Mouse (Mus musculus): ENCODE measurements around the gene Ubr4.
"Not testable (repeated sequence)": the region's sequence is repeated elsewhere in the genome, so short reads cannot be mapped to it uniquely, and the experiment has no call there.

Gene Ubr4

DNA sequence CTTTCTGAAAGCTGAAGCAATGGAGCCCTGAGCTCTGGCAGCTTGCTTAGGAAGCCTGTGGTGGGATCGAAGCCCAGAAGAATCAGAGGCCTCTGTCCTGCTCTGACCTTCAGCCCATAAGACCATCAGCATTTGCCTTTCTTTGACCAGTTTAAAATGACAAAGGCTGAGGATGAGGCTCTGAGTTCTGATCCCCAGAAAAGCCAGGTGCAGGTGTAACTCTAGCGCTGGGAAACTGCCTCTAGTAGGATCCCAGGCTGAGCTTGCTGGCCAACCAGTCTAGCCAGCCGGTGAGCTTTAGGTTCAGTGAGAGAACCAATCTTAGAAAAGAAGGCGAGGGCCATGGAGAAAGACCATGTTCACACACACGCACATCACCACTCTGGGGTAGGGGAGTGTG lies 135.9 kb downstream of the Ubr4 start:
- no peak for DNase-seq

DNA sequence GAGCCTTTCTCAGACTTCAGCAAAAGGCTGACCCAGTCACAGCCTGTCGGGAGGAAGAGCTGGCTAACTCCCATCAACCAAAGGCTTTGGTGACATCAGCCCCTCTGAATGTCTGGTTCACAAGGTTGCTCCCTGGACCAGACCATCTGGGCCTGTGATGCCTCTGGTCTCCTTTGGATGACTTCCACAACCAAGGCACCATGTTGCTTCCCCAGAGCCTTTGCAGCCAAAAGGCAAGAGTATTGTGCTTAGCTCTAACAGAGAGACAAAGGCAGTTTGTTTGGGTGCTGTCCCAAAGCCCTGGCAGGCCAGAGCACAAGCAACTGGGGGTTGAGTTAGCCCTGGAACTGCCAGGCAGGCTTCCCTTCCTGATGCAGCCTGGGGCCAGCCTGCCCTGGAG lies 137.5 kb downstream of the Ubr4 start:
- DNase-seq: no peak

DNA sequence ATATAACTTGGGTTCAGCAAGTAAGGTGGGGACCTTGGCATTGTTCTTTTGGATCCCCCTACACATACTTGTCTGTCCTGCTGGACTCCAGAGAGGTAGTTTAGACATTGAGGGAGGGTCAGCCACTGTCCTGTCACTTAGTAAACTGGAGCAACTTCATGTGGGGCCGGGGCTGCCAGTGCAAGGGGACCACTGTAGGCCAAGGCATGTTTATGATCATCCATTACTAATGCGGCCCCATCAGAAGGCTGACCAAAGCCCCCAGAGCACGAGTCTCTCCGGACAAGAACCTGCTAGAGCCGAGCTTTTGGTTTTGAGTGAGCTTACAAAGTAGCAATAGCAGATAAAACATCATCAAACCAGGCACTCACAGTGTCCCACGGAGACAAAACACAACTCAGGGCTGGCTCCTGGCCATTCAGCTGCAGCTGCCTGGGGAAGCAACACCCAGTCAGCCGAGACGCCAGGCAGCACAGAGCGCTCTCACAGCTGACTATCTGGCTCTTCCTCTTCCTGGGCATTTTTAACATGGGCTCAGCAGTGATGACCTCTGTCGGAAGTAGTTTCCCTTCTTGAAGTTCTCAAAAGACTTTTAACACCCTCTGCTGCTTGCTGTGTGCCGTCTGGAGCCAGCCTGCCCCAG lies 138.1 kb downstream of the Ubr4 start:
- DNase-seq: no peak

DNA sequence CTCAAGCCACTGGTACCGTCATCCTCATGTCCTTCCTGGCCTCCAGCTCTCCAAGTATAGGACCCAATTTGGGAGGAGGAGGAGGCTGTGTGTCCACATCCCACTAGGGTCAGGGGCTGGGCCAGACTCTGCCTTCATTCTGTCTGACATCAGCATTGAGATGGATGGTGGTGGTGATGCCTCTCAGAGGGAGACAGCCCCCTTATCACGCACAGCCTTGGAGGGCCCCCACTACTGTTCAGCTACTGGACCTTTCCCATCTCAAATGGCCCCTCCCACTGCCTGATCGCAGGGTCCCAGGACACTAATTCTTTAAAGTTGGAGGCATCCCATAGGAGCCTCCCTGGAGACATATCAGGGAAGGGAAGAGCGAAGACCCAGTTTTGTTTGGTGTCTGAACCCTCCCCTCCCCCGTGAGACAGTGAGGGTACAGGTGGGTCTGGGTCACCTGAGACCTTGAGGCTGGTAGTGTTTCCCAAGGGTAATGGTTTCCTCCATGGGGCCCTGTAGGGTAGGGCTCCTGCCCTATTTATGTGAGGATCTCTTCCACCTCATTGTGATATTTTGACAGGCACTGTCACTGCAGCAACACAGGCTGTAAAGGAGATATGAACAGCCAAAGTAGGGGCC lies 139.2 kb downstream of the Ubr4 start:
- DNase-seq: no peak

DNA sequence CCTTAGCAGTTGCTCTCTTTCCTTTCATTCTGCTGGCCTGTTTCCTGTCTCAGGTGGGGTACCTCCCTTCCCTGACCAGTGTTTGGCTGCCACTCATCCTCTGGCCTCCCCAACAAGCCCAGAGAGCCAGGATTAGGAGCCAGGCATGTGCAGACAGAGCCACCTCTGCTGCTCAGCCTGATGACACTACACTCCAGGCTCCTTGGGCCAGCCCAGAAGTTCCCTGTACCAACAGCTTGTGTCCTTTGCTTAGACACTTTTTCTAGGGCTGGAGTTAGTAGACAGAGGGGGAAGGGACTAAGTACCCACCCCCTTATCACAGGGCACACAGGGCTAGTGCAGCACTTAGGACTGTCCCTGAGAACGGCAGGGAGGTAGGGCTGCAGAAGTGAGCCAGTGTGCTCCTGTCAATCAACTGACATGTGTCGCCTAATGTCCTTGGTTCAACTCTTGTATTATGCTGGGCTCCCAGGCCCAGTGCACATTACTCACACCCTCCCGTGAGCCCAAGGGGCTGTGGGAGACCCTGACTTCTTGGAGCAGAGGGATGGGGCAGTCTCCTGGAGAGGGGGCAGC lies 139.9 kb downstream of the Ubr4 start:
- DNase-seq: no peak

DNA sequence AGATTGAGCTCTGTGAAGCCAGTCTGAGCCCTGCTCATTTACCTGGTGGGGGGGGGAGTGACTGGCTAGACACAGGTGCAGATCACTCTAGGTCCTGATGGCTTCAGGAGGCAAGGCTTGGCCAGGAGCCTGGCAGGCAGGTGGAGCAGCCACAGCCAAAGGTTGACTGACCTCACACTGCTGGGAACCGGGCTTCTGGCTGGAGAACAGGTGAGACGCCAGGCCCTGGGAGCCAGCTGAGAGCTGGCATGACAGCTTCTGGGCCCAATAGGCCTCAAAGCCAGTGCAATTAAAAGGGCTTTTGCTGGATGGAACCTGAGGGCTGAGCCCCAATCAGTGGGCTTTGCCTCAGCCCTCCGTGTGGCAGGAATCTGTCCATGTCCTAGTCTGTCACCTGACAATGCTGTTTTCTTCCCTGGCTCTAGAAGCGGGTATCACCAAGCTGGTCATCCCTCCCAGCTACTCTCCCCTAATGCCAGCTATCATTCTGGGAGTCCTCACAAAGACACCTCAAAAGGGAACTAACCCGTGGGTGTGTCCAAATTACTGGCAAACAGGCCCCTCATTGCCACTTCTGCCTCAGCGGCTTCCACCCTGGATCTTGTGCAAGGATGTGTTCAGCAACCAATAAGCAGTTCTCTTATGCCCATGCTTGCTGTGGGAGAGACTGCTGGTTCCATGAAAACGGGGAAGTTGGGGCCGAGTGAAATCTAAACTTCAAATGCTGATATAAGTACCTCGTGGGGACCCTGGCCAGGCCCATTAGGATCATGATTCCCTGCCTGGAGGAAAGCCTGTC lies 141.0 kb downstream of the Ubr4 start:
- peak; percentile 45 to 80 for DNase-seq

DNA sequence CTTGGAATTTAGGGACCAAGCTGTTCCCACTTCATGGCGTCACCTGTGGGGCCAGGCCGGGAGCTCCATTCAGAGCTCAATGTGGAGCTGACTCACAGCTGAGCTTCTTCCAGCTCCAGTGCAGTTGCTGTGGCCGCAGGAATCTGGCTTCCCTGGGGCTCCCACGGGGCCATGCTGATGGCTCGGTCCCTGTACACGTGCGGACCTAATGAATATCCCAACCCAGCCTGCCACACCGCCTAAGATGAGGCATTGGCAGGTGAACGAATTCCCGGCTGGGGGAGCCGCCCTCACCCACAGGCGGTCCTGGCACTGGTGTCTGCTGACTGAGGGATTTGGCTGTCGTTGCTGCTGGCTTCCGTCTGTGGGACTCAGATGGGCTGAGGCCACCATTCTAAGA lies 148.4 kb downstream of the Ubr4 start:
- DNase-seq: peak in 1 of 2 experiments; percentile 39

DNA sequence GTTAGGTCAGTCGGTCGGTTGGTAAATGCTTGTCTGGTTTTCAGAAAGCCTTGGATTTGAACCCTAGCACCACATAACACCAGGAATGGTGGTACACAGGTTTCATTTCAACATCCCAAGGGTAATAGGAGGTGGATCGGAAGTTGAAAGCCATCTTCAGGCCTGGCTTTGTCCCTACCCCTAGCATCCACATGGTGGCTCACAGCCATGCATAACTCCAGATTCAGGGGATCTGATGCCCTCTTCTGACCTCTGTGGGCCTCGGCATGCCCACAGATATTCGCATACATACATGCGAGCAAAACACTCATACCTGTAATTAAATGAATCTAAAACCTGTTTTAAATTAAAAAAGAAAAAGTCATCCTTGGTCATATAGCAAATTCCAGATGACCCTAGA lies 149.3 kb downstream of the Ubr4 start:
- no peak for DNase-seq

DNA sequence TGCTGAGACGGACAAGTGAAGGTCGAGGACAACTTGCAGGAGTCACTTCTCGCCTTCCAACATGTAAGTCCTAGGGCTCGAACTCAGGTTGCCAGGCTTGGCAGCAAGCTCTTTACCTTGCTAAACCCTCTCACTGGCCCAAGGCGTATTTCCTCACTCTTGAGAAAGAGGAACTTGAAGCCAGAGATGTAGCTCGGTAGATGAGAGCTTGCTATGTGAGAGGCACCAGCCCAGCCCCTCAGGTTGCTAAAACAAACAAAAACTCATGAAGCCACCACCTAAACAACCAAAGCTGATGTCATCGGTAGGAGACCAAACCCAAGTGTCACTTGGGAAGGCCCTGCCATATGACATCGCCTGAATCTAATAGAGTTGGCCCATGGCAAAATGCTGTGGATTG lies 151.5 kb downstream of the Ubr4 start:
- DNase-seq: no peak

DNA sequence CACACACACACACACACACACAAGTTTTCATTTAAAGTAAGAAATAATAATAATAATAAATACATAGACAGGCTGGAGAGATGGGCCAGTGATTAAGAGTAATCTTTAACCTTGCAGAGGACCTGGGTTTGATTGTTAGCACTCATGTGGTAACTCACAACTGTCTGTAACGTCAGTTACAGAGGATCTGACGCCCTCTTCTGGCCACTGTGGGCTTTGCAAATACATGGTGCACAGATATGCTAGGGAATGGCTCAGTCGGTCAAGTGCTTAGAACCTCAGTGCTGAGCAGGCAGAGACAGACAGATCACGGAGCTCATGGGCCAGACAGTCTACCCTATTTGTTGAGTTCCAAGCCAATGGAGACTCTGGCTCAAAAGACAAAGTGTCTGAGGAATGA lies 153.3 kb downstream of the Ubr4 start:
- DNase-seq: no peak

DNA sequence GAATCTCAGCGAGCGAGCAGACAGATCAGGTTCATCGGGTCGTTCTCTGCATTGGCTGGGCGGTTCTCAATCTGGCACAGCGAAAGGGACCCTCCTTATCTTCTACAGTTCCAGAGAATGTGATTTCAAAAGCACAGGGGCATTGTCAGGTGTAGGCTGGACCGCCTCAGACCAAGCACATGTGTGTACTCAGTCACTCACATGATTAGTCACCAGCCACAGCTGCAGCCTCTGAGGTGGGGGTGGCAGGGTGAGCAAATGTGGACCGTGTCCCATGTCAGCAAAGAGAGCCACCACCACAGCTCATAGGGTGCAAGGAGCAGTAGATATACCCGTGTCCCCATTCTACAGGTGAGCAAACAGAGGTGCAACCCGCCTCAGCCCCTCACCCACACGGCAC lies 154.3 kb downstream of the Ubr4 start:
- DNase-seq: no peak

DNA sequence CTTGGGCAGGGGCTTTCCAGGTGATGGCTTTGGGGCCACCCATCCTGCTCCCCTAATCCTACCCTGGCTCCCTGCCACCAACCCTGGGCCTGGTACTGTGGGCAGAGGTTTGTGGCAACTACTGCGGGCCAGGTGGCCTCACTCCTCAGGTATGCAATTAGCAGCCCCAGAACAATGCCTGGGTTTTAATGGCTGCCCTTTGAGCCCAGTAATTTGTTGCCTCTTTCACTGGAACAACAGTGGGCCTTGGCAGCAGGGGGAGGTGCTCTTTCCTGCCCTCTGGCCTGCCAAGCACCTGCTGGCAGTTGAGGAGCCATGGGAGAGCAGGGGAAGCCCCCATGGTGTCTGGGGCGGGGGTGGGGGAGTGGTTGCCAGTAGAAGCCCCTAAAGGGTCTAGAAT lies 156.7 kb downstream of the Ubr4 start:
- DNase-seq: no peak

DNA sequence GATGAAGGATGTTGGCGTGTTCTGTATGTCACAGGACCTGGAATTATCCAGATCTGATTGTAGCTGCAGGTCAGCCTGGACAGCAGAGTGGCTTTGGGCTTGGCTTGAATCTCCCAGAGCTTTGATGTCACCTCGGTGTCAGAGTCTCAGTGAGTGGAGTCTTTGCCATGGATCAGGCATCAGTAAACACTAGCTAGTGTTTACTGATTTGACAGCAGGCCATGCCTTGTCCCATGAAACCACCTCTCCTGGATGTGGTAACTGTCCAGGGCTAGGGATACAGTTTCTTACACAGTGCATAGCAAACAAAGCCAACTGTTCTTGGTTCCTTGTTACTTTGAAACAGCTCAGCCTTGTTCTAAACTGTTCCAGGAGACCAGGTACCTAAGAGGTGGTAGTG lies 159.1 kb downstream of the Ubr4 start:
- no peak for DNase-seq

DNA sequence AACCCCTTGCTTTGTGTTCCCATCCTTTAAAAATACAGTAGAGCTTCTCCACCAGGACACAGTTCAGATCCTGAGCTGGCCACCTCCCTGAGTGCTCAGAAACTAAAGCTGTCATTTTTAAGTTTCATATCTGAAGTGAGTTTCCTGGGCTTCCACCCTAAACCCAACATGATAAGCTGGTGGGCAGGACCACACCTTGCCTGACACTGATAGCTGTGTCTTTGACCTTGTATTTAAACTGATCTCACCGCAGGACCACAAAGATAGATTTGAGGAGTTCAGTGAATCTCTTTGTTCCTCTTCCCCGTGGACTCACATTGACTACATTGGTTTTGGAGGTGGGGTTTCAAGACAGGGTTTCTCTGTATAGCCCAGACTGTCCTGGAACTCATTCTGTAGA lies 160.6 kb downstream of the Ubr4 start:
- DNase-seq: no peak

DNA sequence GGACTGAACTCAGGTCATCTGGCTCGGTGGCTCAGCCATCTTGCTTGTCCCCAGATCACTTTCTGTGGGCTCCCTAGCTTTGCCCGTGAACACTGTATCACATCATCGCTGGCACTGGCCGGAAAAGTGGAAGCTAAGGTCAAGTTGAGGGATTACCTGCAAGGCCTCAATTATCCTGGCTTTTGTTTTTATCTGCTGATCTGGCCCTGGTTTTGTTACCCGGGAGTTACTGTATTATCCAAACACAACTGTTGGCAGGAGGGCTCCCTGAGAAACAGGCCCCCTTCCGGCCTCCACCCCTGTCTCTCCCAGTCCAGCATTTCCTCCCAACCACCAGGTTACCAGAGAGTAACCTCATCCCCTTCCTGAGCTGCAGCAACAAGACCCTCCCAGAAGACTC lies 166.8 kb downstream of the Ubr4 start:
- DNase-seq: no peak

DNA sequence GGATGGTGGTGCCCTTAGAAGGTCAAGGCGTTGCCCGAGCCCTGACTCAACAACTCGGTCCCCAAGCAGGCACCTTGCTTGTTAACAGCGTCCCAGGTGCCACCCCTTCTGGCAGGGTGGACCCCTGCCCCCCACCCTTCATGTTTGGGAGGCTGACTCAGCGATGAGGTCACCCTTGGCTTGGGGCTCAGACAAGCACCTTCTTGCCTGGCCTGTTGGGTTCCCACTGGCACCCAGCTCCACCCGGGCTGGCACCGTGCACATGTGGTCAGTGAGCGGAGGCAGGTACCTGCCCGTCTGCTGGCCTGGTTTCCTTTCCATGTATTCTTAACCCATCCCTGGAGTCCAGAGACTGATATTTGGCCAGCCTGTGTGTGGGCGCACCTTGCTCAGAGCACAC lies 169.5 kb downstream of the Ubr4 start:
- DNase-seq: no peak

DNA sequence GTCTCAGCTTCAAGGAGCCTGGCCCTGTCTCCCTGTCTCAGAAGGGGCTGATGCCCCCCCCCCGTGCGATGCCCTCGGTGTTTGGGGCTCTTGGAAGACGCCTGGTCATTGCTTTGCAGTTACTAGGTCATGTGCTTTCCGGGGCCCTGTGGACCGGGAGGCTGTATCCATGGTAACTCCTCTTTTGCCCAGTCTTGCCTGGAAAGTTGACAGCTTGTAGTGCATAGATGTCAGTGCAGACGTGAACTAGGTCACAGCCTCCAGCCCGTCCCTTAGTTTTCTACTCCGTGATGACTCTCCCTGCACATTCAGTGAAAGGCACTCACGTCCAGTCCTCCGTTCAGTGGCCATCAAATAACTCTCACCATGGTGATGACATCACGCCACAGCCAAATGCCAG lies 174.1 kb downstream of the Ubr4 start:
- DNase-seq: no peak

DNA sequence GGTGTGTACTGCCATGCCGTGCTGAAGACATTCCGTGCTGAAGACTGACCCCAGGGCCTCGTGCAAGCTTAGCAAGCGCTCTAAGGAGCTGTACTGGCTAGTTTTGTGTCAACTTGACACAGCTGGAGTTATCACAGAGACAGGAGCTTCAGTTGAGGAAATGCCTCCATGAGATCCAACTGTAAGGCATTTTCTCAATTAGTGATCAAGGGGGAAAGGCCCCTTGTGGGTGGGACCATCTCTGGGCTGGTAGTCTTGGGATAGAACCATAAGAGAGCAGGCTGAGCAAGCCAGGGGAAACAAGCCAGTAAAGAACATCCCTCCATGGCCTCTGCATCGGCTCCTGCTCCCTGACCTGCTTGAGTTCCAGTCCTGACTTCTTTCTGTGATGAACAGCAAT lies 177.8 kb downstream of the Ubr4 start, which contains the start of gene Iffo2:
Gene Iffo2, plus strand, starts transcription at position 301 of the 400 bp plus-strand sequence.
- DNase-seq: not testable (repeated sequence)

DNA sequence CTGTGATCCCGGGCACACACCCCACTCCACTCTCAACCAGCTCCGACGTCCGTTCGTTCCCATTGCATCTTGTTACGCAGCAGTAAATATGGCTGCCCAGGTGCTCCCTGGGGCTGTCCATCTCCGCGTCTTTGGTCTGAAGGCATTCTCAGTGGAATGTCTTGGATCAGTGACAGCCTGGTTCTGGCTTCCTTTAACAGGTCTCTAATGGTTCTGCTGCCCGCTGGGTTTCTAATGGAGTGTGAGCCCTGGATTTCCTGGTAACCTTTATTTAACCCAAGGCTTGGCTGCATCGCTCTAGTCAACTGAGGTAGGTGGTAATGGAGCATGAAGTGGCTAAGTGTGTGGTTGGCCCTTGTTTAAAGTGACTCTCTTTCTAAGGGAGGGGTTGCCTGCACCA lies 179.7 kb downstream of the Ubr4 start:
- peak; percentile 25 to 60 for DNase-seq

DNA sequence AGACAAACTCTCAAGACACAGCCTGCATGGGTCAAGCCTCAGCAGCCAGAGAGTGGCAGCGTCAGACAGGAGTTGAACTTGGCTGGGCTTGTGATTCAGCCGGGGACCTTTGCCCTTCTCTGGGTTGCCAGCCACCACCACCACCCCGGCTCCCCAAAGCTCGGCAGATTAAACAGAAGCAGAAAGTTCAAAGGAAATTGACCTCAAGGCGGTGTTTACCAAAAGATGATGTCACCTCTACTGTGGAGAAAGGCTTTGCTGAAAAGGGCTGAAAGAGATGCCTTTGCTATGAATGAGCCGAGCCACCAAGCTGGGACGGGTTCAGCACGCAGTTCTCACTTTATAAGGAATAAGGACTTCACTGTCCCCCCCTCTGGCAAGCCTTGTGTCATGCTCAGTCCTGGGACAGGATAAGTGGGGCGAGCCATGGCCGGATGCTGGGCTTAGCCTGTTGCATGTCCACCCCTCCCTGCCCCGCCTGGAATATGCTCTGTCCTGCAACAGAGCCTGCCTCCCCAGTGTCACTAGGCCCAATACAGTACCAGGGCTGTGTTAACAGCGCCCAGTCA lies 182.8 kb downstream of the Ubr4 start:
- peak; percentile 68 to 83 for DNase-seq

DNA sequence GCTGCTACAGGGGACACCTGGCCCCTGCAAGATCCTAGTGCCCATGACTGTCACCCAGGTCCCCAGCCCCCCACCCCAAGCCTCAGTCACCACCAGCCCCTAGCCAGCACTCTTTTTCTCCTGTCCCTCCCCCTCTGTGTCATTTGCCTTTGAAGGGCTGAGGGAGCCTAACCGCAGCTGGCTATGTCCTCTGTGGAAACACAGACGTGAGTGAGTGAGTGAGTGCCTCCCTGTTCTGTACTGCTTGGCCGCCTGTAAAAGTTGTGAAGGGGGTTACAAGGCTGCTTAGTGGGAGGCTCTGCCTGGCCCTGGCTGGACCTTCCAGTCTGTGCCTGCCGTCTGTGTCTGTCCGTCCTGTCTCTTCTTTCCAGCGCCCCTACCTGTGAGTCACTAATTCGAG lies 183.3 kb downstream of the Ubr4 start:
- DNase-seq: no peak

DNA sequence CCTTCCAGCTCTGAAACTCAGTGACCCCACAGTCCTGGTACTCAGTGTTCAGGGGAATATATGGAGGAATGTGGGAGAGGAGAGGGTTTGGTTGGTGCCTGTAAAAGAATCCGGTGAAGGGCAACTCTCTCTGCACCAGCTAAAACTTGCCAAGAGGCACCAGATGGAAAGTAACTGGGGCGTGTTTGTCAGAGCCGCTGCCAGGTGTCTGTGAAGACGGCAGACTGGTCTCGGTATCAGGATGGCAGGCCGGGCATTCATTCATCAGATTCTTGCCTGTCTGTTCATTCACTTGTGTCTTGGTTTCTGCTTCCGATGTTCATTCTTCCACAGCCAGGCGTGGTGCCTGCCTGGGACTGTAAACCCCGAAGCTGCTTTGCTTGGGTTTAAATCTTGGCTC lies 184.3 kb downstream of the Ubr4 start:
- DNase-seq: no peak

Data from kidney, postnatal 25 days (tissue).